Mouse (Mus musculus): Measurements from ENCODE around the gene Gm3636.
"Not testable (repeated sequence)": the region's sequence is repeated elsewhere in the genome, so short reads cannot be mapped to it uniquely, and the experiment has no call there.

- not testable (repeated sequence) for TF ChIP-seq CTCF (IDR thresholded peaks at IDR 0.05; ENCODE audit: low read depth); EP300 (optimal IDR thresholded peaks at IDR 0.05)
Observed at GRCm38 (mm10) chr14:6756384-6757230, 14.5 kb upstream of the Gm3636 start.
